Mouse (Mus musculus) urinary bladder, postnatal 14 days (tissue): ENCODE measurements around the gene Chrna1.

Source experiments
- DNase-seq: peaks from one replicate; pipeline ENCODE4 v3.0.0; 2021; ENCODE audit warnings: low spot score

Gene Chrna1

DNA sequence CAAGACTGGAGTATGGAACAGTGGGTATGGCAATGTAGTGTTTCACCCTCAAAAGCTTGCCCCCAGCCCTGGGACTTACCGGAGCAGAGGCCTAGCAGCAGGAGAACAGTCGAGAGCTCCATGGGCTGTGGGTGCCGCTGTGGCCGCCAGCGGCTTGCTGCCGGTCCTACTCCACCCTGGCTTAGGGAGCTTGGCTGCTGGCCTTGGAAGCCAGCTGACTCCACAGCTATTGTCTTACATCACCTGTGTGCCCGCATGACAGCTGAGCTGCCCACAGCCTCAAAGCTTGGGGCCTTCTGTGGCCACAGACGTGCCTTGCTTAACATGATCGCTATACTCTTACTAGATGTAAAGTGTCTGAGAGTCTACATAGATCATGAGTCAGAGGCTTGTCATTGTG, at the start of gene Chrna1:
Chrna1 (minus strand) TSS at position 173 of the 400 bp plus-strand sequence.
- no peak for DNase-seq

DNA sequence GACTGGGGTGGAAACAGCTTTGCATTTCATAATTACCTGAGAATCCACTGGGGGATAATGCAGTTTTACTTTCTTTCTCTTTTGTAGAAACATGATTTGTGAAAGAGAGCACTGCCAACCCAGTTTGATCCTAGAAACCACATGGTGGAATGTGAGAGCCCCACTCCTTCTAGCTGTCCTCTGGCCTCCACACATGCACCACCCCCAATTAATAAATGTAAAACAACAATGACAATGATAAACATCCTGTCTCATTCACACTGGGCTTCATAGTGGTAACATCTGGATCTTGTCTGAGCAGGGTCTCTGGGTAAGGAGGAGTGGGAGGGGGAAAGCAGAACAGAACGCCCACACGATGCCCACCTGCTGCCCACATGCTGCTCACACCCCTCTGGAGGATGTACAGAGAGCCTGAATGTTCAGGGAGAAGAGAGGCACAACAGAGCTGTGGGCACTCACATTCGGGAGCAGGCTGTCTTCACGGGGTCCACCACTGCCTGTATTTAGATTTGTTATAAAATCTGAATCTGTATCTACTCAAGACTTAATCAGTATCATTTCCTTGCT, 38.4 kb upstream of the Chrna1 start:
- no peak for DNase-seq

DNA sequence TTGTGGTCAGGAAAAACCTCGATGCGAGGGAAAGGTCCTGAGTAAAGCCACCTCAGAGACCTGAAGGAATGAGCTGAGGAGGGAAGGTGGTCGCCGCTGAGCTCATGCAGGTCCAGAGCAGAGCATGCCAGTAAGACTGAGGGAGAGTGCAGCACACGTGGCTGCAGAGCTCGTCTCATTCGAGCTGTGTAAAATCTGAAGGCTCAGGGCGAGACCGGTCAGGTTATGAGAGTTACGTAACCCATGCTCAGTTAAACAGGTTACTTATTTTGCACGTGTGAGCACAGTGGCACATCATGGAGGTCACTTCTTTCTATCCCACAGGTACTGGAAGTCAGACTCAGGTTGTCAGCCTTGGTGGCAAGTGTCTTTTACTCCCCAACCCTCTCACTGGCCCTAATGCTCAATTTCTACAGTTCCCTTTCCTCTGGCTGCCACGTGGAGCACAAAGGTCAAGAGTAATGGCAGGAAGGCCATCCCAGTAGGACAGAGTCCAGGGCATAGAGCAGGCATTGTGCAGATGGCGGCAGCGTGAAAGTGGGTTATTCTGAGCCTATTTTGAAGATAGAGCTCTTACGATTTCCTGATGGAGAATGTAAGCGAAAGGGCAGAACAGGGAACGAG, 36.4 kb upstream of the Chrna1 start:
- no peak for DNase-seq

DNA sequence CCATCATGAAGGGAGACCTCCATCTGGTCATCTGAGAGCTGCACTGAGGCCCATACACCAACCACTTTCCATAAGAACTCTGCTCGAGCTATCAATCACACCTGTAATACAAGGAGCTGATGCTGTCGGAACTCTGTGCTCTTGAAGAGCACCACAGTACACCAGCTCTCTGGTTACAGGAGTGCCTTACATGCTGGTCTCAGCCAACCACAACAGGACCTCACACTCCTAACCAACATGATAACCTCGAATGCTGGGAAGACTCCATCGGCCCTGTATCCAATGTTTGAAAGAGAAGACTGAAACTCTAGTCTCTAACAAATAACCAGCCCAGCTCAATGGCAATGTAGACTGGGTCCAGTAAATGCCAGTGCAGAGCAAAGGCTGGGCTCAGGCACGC, 35.3 kb upstream of the Chrna1 start:
- no peak for DNase-seq

DNA sequence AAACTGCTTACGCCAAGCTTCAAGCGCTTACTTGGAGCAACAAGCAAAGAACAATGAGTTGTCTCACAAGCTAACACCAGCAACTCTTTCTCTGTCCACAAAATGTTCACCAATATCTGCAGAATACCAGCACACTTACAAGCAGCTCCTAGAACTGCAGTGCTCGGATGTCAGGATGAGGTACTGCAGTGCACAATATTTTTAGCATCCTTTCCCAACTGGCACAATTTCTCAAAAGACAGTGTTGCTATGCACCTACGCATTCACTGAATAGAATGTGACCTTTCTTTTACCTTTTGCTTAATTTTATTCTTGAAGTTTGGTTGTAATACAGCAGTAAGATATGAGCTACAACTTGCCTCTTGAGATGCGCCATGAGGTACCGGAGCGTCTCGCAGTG, 34.2 kb upstream of the Chrna1 start:
- no peak for DNase-seq

DNA sequence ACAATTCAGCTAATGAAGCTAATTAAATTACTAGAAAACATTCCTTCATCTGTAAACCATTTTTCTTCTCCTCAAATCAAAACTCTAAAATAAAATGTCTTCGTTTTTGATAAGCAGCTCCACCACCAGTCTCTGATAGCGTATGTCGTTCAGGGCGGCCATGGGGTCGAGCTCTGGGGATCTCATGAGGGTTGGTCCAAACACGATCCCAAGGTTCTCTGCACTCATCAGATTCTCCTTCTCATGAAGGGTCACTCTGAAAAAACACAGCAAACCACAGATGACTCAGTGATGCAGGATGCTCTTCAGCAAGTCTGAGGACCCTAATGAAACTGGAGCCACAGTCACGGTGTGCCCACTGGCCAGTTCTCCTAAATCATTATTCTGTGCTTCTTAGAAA, 32.8 kb upstream of the Chrna1 start:
- no peak for DNase-seq

DNA sequence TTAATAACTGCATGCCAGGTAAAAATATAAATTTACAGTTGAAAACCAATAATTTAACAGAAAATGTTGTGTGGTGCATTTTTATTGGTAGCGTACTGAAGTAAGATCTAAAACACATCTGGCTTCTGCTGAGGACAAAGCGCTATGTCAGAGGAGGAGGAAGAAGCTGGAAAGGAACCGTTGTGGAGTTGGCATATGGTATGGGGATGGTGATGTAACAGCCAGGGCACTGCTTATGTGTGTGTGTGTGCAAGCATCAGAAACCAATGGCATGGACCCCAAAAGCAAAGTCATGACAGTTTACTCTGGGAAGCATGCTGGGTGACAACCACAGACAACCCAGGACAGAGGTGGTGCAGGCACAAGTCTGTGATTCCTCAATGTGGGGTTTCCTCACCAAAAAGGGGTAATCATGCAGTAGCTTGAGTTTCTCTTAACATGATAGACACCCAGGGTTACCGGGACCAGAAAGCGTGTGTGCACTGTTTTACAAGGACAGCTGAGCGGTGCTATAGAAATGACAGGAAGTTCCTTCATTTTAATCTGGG, 32.3 kb upstream of the Chrna1 start:
- DNase-seq: no peak

DNA sequence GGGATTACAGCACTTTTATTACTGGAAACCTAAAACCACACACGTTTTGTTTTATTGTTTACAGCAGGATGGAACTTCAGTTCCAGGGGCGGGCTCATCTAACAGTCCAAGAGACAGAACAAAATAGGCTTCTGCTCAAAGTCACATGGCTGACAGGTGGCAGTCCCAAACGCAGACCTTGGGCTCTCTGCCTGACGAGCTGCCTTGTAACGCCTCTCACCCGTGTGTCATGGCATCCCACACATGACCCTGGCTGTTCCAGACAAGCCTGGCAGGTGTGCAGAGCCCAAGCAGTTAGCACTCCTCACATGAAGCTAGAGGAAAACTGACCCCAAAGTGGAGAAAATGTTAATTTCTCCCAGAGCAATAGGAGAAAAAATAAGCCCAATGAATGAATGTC, 31.7 kb upstream of the Chrna1 start:
- DNase-seq: no peak

DNA sequence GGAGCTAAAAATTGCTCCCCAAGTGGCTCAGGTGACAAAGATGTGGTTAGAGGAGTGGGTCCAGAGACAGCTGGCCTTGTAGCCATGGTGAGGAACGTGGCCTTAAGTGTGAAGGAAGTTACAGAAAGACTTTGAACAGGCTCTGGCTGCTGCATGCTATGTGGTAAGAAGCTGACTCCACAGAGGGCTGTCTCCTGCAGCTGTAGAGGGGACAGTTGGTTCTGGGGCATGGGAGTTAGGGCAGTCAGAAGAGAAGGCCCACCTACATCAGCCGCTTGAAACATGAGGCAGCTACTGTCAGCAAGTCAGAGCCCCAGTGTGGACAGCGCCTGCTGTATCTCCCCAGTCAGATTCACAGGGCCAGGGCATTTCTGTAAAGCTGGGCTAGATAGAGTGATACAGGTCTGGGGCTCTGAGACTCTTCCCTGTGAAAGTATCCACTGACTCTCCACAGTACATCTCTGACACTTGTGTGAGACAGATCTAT, 29.6 kb upstream of the Chrna1 start:
- no peak for DNase-seq

DNA sequence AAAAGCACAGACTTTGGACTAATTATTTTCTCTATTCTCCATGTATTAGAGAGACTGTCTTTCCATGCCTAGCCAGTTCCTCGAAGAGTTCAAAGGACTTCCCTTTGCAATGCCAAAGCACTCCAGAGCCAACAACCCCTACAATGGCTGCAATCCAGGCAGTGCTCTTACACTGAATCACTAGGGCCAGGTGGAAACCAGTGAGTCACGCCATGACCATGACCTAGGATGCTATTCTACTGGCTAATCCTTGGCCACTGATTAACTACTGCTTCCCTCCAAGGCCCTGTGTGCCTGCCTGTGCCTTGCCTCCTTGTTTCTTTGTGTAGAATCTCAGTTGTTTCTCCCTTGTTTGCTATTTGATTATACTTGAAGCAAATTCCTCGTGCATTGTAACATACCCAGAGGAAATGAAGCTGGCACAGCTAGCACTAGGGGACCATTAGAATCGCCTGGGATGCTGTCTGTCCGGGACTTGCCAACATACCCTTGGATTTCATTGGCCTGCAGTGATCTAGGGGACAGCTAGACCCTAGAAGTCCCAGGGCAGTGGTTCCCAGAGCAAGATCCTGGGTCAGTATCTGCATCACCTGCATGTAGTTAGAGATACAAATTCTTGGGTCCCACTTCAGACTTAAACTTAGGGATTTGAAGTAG, 29.1 kb upstream of the Chrna1 start:
- DNase-seq: no peak

DNA sequence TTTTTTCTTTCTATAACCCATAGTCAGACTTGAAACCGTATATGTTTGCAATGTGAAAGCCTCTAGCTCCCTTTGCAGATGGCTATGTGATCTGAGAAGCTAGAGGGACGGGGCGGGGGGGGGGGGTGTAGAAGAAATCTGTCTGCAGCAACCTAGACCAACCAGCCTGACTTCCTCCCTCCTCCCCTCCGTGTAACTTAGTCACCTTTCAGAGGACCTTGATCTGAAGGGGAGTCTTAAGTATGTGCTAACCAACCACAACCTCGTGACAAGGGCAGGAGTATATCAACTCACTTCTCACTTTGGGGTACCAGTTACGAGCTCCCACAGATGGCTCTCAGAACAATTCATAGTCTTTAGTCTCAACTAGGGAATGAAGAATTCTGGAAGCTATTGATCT, 28.3 kb upstream of the Chrna1 start:
- DNase-seq: no peak

DNA sequence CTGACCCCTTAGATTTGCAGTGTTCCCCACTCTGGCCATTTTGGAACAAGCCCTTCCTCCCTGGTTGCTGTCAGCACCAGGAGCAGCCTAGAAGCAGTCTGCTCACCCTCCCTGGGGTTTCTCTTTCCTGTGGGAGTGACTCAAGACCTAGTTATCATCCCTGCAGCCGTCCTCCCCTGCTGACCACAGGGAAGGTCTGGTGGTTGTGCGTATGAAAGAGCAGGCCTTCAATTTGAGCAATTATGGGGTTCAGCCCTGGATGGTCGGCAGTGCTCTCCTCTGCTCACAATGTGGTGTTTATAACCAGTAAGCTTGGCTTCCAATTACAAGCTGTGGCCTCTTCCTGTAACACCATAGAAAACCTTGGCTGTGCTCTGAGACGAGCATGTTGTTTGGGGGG, 27.5 kb upstream of the Chrna1 start:
- no peak for DNase-seq

DNA sequence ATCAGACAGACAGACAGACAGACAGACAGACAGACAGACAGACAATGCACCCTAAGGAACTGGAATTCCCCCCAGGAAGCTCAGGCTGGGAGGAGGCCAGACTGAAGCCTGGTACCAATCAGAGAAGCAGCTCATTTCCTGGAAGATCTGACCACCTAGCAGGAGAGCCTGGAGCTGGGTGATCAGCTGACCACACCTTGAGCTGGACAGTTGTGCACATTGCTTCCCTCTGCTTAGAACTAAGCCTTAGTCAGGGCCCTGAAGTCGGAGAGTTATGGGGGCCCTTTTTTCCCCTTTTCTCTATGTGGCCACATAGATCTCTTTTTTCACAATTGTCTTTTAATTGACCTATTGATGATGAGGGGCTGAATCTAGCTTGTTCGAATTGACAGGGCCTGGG, 27.0 kb upstream of the Chrna1 start:
- DNase-seq: no peak

DNA sequence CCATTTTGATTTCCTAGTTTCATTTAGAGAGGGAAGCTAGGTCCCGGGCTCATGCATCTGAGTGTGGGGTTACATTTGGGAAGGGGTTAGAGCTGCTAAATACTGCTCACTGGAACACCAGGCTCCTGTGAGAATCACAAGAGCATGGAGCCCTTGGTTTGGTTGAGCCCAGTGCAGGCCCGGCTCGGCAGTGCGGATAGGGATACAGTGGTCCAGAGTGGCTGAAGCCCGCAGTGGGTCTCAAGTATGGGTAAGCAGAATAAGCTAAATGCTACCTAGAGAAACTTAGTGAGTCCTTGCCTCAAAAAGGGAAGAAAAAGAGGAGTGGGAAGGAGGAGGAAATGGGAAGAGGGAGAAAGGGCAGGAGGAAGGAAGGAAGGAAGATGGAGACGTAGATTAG, 26.5 kb upstream of the Chrna1 start:
- DNase-seq: no peak

DNA sequence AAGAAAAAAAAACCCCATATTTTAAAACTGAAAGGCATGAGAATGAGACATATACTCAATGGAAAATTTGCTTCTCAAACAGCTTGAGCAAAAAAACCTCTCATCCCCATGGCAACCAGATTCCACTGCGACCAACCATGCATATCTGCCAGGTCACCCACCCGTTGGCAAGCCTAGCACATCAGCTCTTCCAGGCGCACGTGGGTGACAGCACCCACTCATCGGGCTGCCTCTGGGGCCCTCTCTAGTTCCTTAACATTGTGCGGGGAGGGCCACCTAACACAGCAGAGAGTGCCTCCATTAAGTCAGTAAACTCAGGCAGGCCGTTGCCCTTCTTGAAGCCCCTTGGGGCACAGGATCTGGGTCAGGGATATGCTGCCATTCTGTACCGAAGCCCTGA, 24.9 kb upstream of the Chrna1 start:
- no peak for DNase-seq

DNA sequence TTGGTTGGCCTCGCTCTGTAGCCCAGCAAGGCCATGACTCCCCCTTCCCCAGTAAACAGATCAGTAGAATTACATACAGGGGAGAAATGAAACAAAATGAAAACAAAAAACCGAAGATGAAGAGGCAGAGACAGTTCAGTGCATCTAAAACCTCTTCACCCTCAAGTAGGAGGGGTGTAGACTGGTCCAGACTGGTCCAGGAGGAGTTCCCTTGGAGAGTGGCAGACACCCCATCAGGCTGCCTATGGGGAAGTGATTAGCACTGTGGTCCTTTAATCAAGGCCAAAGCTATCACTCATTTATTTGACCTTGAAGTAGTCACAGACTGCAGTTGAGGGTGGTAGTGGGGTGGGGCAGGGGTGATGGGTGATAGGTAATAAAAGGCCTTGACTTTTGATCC, 24.4 kb upstream of the Chrna1 start:
- DNase-seq: no peak

DNA sequence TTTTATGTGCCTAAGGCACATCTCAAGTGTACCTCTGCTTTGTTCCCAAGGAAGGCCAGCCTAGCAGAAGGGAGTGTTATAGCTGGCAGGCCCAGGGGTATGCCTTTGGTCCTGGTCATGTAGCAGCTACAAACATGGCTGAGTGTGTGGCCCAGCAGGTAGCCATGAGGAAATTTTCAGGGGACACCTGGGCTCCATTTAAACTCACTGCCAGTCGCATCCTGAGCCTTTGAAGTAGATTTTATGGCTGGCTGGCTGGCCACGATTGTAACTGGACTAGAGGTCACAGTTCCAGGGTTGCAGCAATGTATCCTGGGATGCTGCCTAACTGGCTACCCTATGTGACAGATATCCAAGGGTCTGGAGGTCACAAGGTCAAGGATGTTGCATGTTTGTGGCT, 20.5 kb upstream of the Chrna1 start:
- DNase-seq: no peak

DNA sequence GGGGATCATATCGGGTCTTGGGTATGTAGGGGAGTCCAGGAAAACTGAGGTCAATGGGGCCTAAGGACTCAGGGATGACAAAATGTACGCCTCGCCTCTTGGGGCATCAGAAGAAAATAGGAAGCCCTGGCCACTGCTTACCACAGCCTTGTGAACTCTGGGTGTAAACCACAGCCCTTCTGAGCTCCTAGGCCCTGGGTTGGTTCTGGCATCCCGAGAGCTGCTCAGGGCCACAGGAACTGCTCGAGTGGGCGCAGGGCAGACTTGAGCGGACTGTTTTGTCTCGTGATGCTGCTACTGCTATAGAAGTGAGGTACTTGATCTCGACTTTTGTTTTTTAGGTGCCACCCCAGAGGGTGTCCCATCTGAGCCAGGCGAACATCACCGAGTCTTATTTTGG, 17.6 kb upstream of the Chrna1 start:
- DNase-seq: no peak

DNA sequence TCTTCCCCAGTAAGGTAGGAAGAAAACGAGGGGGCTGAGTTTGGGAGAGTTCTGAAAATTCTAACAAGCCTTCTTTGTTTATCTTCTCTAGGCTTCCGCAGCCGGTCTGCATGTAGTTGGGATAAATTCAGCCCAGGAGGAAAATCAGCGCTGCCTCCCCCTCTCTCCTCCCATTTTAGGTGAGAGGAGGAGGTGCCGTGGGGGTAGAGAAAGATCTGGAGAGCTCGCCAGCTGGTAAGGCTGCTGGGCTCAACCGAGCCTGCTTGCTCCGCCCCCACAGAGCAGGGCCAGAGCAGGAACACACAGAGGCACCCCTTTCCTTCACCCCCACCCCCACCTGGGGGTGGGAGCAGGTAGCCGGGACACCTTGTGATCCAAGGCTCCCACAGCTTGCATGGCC, 16.6 kb upstream of the Chrna1 start:
- DNase-seq: peak; percentile 40

DNA sequence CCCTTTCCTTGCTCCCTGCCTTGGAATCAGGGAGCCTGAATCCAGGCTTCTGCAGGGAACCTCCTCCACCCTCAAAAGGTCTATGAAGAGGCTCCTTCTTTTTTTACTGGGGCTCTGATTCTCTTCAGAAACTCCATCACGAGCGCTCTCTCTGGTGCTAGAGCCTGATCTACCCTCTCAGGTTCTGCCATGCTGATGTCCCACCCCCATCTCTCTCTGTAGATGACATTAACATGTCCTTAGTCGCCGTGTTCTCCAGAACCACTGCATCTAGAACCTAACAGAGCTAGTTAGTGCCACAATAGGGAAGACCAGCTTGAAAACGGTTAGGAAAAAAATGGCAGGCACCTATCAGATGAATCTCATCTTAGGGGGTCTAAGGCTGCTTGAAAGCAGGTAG, 16.2 kb upstream of the Chrna1 start:
- DNase-seq: no peak

DNA sequence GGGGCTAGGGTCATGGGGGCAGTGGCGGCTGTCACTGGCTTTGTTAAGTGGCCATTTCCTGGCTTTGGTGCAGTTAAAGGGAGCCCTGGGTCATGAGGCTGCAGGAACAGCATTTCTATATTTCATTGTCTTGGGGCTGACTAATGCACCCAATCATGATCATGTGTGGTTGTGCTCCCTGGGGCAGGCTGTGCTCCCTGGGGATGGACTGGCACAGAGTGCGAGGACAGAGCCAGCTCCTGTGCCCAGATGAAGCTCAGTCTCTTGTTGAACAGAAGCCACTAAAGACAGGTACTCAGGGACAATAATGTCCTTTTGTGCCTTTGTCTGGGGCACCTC, 12.9 kb upstream of the Chrna1 start:
- DNase-seq: no peak

DNA sequence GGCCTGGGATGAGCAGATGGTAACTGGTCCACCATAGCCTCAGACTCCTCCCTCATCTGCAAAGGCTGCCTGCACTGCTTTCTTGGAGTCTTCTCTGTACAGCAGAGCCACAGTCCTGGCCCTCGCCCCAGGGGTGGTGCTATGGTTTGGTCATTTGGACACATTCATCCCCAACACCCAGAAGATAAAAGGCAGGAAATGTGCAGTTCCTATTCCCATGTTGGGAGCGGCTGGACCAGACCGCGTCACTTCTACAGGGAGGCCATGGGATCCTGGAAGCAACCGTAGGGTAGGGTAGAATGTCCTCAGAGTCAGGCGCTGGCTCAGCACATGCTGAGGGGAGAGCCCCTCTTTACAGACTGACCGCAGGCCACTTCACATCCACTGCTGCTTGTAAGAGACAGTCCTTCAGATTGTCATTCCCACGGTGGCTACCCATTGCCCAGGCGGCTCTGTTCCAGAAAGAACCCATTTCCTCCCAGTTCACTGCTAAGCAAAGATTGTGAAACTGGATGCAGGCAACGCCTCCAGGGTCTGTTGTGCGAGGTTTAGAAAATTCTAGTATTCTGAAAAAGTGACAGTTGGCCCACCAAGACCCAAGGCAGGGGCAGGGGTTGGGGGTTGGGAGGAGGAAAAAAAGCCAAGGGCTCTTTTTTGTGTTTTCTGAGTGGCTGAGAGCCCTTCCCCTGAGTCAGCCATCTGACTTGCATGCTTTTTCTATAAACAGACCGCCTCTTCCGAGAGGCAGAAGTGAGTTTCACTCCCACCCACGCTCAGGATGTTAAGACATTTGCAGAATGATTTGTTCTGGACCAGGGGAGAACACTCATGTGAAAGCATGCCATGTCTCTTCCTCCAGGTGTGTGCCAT, 12.3 kb upstream of the Chrna1 start:
- peak; percentile 71 for DNase-seq

DNA sequence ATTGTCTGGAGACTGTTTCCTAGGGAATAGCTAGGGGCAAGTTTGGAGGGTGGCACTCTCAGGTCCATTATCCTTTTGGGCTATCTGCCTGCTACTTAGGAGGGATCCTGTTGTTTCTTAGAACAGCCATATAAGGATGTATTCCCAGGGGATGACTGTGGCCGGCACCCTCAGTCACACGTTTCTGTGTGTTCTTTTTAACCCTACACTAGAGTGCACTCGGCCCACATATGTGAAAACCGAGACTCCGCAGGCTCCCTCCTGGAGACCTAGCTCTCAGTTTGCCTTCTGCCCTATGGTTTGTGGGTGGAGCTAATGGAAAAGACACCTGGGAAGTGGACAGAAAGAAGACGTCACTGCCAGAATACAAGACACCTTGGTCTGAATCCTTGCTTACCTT, 11.1 kb upstream of the Chrna1 start:
- DNase-seq: no peak
